Mouse (Mus musculus) telencephalon, adult 2 months (tissue): ENCODE data around the gene Il4i1.
A peak's percentile ranks its signal among the peaks of the same experiment; 100 is the strongest.

Experiments used
- DNase-seq: peaks from one replicate; pipeline ENCODE4 v3.0.0-alpha.2; 2011; ENCODE audit warnings: low read depth, low spot score

Il4i1 gene

GRCm38 (mm10) chr7:44848561-44849415, 32.6 kb downstream of the Il4i1 start, which contains the start of the genes Akt1s1 and Tbc1d17:
Akt1s1 (plus strand) TSS chr7:44848991.
Tbc1d17 (minus strand) TSS chr7:44849079.
- peak; percentile 100 for DNase-seq

DNA sequence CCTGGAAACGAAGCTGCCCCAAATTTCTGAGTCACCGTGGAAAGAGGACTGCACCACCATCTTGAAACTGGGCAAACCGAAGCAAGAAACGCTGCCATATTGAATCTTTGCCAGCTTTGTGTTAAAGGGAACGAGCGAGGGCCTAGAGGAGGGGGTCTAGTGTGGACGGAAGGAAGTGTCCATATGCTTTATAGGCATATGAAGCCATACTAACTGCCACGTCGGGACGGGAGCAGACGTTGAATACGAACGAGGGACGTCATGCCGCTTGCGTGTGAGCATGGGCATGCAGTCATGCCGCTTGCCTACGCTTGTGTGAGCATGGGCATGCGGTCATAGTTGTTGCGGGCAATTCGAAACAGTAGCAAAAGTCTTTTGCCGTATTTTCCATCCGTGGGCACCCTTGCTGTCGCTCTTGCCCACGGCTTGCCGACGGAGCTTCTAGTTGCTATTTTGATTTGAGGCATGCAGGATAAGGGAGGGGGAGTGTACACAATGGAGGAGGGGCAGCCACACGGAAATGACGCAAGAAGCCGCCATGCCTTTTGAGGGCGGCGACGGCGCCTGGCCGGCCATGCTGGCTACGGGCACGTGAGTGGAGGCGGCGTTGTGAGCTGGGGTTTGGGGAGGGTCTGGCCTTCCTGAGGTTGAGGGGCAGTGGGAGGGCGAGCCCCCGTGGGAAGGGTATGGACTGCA, 33.4 kb downstream of the Il4i1 start:
- DNase-seq, result peak; percentile 97

DNA sequence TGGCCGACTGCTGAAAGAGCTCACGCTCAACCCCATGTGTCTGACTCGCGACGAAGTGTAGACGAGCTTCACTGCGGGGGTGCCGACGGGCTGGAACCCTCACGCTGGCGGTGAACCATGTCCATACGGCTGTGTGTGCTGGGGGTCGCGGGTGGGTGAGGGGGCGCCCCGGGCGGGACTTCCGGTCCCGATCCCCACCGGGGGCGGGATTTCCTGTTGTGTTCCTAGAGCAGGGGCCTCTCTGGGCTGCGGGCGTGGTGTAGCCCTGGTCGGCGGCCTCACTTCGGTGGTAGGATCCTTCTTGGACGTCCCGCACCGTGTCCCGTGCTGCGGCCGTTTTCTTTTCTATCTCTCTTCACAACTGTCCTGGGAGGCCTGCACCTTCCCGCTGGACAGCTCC, 34.0 kb downstream of the Il4i1 start:
- DNase-seq, result no peak

- no peak for DNase-seq
These were observed 34.8 kb downstream of the Il4i1 start for GRCm38 (mm10) chr7:44850789-44851624.

GRCm38 (mm10) chr7:44851625-44852234, 35.5 kb downstream of the Il4i1 start:
- no peak for DNase-seq

- DNase-seq, result no peak
These were observed 36.3 kb downstream of the Il4i1 start for GRCm38 (mm10) chr7:44852259-44853027.

GRCm38 (mm10) chr7:44853065-44853464, 36.9 kb downstream of the Il4i1 start:
- DNase-seq, result no peak

- no peak for DNase-seq
These were observed 37.6 kb downstream of the Il4i1 start for GRCm38 (mm10) chr7:44853596-44854355.

DNA sequence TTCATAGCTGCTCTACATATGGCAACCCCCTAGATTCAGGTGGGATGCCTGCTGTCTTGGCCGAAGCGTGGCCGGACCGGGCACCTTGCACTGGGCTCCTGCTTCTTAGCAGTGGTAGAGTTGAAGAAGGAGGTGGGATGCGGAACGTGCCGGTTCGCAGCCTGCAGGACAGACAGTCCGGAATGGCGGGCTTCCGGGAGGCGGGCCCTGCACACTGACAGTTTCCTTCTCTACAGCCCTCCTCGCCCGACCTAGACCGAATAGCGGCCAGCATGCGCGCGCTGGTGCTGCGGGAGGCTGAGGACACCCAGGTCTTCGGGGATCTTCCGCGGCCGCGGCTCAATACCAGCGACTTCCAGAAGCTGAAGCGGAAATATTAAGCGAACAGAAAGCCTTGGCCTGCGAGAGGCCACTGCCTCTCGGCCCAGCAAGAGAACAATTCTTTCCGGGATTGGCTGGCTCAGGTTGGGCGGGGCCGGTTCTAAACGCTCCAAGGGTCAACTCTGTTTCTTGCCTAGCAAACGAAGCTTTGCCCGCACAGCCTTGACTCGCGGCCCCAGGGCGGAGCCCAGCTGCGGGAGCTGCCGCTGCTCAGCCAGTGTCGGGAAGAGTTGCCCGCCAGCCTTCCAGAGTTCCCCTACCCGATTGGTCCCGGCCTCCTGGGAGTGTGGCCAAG, 38.3 kb downstream of the Il4i1 start:
- no peak for DNase-seq

GRCm38 (mm10) chr7:44855036-44855435, 38.8 kb downstream of the Il4i1 start:
- DNase-seq, result no peak

GRCm38 (mm10) chr7:44856265-44856916, 40.2 kb downstream of the Il4i1 start:
- DNase-seq, result no peak

DNA sequence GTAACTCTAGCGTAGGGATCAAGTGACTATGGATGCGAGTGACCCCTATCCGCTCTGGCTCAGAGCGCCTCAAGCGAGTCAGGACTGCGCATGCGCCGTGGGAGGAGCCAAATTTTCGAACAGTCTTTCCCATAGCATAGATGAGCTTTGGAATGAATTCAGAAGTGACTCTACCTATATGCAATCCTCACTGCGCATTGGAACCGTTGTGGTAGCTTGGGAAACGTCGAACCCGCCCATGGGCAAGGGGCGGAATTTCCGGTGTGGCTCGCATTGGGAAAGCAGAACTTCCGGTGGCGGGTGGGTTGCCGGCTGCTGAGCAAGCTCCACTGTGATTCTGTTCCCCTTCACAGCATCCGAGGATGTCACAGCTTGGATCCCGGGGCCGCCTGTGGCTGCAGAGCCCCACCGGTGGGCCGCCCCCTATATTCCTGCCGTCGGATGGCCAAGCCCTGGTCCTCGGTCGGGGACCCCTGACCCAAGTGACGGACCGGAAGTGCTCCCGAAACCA, 40.9 kb downstream of the Il4i1 start, which contains the start of gene Pnkp:
Gene Pnkp (plus strand): TSS at position 98 of the 511 bp plus-strand sequence.
- DNase-seq, result peak; percentile 94

GRCm38 (mm10) chr7:44857905-44858304, 41.7 kb downstream of the Il4i1 start:
- no peak for DNase-seq

- DNase-seq, result no peak
These were observed 43.7 kb downstream of the Il4i1 start for GRCm38 (mm10) chr7:44859896-44860295.

DNA sequence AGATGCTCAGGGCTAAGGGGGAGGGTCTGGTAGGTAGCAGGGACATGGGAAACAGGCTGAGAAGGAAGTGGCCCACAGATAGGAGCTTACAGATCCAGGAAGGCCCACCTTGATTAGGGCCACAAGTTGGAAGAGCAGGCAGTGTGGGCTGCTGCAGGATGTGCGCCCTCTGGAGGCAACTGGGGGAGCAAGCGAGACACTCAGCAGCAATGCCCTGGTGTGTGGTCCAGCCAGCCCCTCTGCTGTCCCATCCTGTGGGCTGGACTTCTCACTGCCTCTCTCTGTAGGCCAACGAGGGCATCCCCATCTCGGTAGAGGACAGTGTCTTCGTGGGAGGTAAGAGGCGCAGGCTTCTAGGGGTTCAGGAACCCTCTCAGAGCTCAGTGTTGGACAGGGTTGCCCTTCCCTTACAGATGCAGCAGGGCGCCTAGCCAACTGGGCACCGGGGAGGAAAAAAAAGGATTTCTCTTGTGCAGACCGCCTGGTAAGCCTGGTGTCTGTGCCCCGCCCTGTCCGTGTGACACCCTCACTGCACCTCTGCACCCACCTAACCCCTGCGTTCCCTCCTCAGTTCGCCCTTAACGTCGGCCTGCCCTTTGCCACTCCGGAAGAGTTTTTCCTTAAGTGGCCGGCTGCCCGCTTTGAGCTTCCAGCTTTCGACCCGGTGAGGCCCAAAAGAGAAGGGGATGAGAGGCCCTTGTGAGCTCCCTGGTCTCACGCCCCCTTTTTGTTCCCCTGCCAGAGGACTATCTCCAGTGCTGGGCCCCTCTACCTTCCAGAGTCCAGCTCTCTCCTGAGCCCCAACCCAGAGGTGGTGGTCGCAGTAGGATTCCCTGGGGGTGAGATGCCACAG, 44.6 kb downstream of the Il4i1 start:
- no peak for DNase-seq

DNA sequence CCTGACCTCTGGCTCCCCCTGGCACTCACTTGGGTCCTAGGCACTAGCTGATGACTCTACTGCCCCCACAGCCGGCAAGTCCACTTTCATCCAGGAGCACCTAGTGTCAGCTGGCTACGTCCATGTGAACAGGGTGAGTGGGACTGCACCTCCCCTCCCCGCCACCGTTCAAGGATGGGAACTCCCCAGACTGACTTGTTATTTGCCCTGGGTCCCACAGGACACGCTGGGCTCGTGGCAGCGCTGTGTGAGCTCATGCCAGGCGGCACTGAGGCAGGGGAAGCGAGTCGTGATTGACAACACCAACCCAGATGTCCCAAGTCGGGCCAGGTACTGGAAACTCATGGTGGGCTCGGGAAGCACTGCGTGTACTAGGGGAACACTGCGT, 45.2 kb downstream of the Il4i1 start:
- DNase-seq, result no peak

GRCm38 (mm10) chr7:44862434-44862833, 46.2 kb downstream of the Il4i1 start:
- no peak for DNase-seq

- DNase-seq, result no peak
These were observed 47.0 kb downstream of the Il4i1 start for GRCm38 (mm10) chr7:44863210-44863609.
